Mouse (Mus musculus) T-helper 2 cell (primary cell): ENCODE measurements at regions not wholly inside any gene's neighbourhood (a gene's known extent, or its start where the extent isn't known, plus 50 kb on each side); places are given as distances from the start of the nearest gene placed in this dataset.
"Not testable (repeated sequence)": the region's sequence is repeated elsewhere in the genome, so short reads cannot be mapped to it uniquely, and the experiment has no call there.

ENCODE experiments used
- in situ Hi-C: fragments of 300-600 bp; cut with MboI, MseI; formaldehyde crosslinking; loops from one replicate; pipeline ENCODE4 v1.15.1; 2025; ENCODE audit warnings: high pct_unique_total_duplicates

GRCm38 (mm10) chr7:64033388-64033787 lies 94.7 kb upstream of the Klf13 start:
- in situ Hi-C loops = no loop called here

GRCm38 (mm10) chr7:64032921-64033354 lies 94.2 kb upstream of the Klf13 start:
- in situ Hi-C loops = no loop called here

GRCm38 (mm10) chr7:64030650-64031049 lies 91.9 kb upstream of the Klf13 start:
- in situ Hi-C loops = no loop called here

GRCm38 (mm10) chr7:64027100-64027499 lies 88.4 kb upstream of the Klf13 start:
- in situ Hi-C loops = no loop called here

DNA sequence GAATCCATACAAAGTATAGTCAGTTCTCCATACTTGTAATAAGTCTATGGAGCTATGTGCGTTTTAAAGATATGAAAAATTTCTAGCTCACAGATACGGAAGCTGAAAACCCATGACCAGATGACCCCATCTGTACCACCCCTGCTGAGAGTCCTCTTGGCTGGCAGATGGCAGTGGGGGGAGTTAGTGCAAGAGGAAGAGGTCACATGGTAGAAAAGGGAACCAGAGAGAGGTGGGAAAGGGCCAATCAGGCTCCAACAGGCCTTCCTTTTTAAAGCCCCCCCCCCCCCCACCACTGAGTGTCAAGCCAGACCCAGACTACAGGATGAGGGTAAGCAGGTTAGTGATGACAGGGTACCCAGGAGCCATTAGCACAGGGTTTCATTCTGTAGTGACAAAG lies 86.4 kb upstream of the Klf13 start:
- in situ Hi-C loops = no loop called here

GRCm38 (mm10) chr7:64024253-64024652 lies 85.5 kb upstream of the Klf13 start:
- in situ Hi-C loops = no loop called here

GRCm38 (mm10) chr7:64022711-64023468 lies 84.2 kb upstream of the Klf13 start:
- in situ Hi-C loops = no loop called here

DNA sequence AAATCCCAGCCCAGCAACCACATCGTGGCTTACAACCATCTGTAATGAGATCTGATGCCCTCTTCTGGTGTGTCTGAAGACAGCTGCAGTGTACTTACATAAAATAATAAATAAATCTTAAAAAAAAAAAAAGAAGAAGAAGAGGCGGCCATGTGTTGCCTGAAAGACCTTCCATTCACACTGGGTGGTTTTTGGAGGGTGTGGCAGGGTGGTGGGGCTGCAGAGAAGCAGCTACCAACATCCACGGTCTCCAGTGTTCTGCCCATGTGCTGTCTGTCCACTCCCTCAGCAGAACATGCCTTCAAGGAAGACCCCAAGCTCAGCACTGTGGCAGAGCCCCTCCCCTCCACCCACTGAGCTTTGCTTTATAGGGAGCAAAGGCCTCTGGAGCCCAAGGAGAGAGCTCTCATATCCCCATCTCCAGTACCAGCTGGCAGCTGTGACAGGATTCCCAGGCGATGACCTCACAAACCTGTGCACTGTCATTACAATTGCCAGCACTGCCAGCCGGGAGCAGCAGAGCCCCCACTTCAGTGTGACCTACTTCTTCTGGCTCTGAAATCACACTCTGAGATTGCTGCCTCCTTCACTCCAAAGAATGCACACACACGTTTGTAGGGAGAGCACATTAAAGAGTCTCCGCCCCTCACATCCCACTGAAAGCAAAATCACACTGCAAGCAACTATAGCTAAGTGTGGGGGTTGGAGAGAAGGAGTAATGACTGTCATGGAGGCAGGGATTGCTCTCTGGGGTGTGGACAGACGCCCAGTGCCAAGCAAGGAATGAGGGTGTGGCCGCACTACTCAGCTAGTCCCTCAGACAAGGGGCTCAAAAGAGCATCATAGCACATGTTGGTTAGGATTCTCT lies 82.8 kb upstream of the Klf13 start:
- in situ Hi-C loops = no loop called here

- in situ Hi-C loops = no loop called here
These were observed 79.4 kb upstream of the Klf13 start for GRCm38 (mm10) chr7:64018107-64018506.

- in situ Hi-C loops = no loop called here
These were observed 78.2 kb upstream of the Klf13 start for GRCm38 (mm10) chr7:64016874-64017273.

GRCm38 (mm10) chr7:64015136-64015535 lies 76.4 kb upstream of the Klf13 start:
- in situ Hi-C loops = not testable (repeated sequence)

DNA sequence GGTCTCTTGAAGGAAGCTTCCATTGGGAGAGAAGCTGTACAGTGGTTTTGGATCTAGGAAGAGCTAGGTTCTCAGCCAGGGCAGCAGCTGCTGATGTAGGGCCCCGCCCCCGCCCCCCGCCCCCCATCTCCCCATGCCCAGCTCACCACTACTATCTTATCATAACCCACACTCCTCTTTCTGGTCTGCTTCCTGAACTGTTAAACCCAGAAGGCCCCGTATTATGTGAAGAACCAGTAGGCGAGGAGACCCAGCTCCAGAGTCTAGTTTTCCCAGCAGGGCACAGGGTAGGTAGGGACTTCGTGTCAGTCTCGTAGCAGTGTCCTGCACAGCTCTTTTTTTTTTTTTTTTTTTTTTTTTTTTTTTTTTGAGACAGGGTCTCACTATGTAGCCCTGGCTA lies 75.5 kb upstream of the Klf13 start:
- in situ Hi-C loops = loop anchor here (5.0 kb wide), 1 partner anchor 43 kb away; no protein-coding TSS in a partner anchor

GRCm38 (mm10) chr7:64013023-64013547 lies 74.4 kb upstream of the Klf13 start:
- in situ Hi-C loops = loop anchor here (5.0 kb wide), 1 partner anchor 44 kb away; no protein-coding TSS in a partner anchor

GRCm38 (mm10) chr7:64012268-64012601 lies 73.5 kb upstream of the Klf13 start:
- in situ Hi-C loops = loop anchor here (5.0 kb wide), 1 partner anchor 45 kb away; no protein-coding TSS in a partner anchor

DNA sequence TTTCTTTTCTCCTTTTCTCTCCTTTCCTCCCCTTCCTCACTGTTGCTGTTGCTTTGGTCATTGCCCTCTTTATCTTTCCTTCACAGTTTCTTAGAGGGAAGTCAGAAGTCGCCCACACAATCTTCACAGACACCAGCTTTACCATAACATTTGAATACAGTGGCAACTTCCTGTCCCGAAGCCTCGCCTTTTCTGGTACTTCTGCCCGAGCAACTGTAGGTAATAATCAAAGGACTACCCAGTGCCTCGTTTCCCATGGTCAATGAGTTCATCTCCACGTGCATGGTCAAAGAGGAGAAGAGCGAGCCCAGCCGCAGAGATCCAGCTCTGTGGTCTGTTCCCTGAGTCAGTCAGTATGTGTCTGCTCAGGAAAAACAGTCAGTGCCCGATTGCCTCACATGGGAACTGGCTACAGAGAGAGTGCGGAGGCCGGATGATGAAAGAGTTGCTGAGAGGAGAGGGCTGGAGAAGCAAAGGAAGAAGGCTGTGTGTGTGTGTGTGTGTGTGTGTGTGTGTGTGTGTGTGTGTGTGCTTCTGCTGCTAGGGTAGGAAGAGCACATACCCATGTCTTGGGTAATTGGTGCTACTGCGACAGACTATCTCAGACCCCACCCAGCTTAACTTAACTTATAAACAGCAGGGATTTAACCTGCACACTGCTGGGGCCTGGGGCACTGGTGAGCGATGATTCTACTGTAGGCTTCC lies 73.0 kb upstream of the Klf13 start:
- in situ Hi-C loops = loop anchor here (5.0 kb wide), 1 partner anchor 46 kb away; no protein-coding TSS in a partner anchor

GRCm38 (mm10) chr7:64010640-64011039 lies 71.9 kb upstream of the Klf13 start:
- in situ Hi-C loops = loop anchor here (5.0 kb wide), 1 partner anchor 47 kb away; no protein-coding TSS in a partner anchor

- in situ Hi-C loops = loop anchor here (10.0 kb wide), 1 partner anchor 1687 kb away; the partner anchor contains the start of gene Tm2d3
These were observed 69.1 kb upstream of the Klf13 start for GRCm38 (mm10) chr7:64007766-64008165.

GRCm38 (mm10) chr7:64006935-64007334 lies 68.2 kb upstream of the Klf13 start:
- in situ Hi-C loops = loop anchor here (10.0 kb wide), 1 partner anchor 1688 kb away; the partner anchor contains the start of gene Tm2d3

- in situ Hi-C loops = loop anchor here (10.0 kb wide), 1 partner anchor 1689 kb away; the partner anchor contains the start of gene Tm2d3
These were observed 67.0 kb upstream of the Klf13 start for GRCm38 (mm10) chr7:64005765-64006164.

GRCm38 (mm10) chr7:64003904-64004303 lies 65.2 kb upstream of the Klf13 start:
- in situ Hi-C loops = loop anchor here (10.0 kb wide), 1 partner anchor 1691 kb away; the partner anchor contains the start of gene Tm2d3

- in situ Hi-C loops = loop anchor here (10.0 kb wide), 1 partner anchor 1693 kb away; the partner anchor contains the start of gene Tm2d3
These were observed 62.9 kb upstream of the Klf13 start for GRCm38 (mm10) chr7:64001611-64002111.
